ENCODE assay signal across 8 mouse cellular contexts in the genomic region with DNA sequence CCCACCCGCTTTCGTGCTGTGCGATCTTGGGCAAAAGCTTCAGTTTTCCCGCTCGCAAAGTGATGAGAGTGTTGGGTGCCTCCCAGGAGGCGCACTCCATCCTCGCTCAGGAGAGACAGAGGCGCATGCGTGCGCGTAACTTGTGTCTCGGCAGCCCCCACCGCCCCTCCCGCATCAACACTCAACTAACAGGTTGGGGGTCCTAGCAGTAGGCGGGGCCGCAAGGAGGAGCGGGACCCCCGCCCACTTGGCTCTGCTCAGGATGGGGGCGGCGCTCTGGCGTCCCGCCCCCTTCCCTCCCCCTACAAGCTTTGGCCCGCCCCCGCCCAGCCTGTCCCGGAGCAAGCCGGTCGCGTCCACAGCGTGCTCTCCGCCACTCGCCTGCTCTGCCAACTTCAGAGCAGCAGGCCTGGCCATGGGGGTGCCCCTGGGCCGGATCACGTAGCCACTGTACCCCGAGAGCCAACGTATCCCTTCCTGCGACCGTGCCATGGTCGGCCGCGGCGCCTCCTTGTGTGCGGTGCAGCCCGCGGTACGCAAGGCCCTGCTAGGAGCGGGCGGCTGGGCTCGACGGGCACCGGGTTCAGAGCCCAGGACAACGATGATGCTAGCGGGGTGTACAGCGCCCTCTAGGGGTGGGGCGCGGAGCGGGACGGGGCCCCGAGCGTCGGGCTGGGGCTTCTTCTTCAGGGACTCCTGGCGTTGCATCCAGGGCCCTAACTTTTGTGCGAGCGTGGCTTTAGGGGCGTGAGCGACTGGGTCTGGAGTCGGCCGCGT. TPM values are rescaled to one million over a fixed set of nuclear protein-coding genes. Genes with fewer than 3 reads are reported as not detected.
DNase-seq lines count a peak whose midpoint lies in the region; ATAC-seq lines count a peak whose summit lies in the region.

A gene (plus strand): TSS at position 334 of the 777 bp plus-strand sequence.

- peak within 1 kb of the TSS; percentile 76 for H3K9ac ChIP-seq in forebrain, embryonic 14.5 days (ENCODE audit: low read length)

- H3K36me3 ChIP-seq in forebrain, embryonic 14.5 days (ENCODE audit: control insufficient read depth, insufficient read depth, low read length): peaks cover 6% of the 10 kb centered on the region; the same call in 1 of the 2 replicates
- no peaks in the 10 kb centered on the region for H3K36me3 ChIP-seq in splenic B cell, adult 2 months (ENCODE audit: control insufficient read depth, insufficient read depth, low read length, poor library complexity, severe bottlenecking)

- peak within 1 kb of the TSS; percentile 57 for H3K4me3 ChIP-seq in forebrain, embryonic 14.5 days (ENCODE audit: low read depth, low read length)

- no peaks in the 10 kb centered on the region for H3K9me3 ChIP-seq in forebrain, embryonic 14.5 days (replicated peaks; ENCODE audit: control insufficient read depth, low read length)

- intact Hi-C loops in heart, postnatal 25 days (cut with DNase I): loop anchor here (1.0 to 5.0 kb wide), 6 partner anchors 23 to 397 kb away; no protein-coding TSS in a partner anchor

- H3K27me3 ChIP-seq in forebrain, embryonic 14.5 days (replicated peaks; ENCODE audit: control insufficient read depth, insufficient read depth, low read length): 0 out of 2 replicates have a peak, but pooled peaks cover 16% of the 10 kb centered on the region
- H3K27me3 ChIP-seq in splenic B cell, adult 2 months (ENCODE audit: control insufficient read depth, insufficient read depth, low read length, poor library complexity, severe bottlenecking): 0 out of 2 replicates have a peak, but pooled peaks cover 2% of the 10 kb centered on the region

- peak; percentile 11 for DNase-seq in cerebellum, adult 11-12 months
- no peak for DNase-seq in cerebellum, adult 9-10 months
- DNase-seq in adrenal gland, postnatal 4 days (ENCODE audit: low spot score in 2 of 2): peak in 1 of 2 experiments; percentile 43
- DNase-seq in forebrain, embryonic 14.5 days (ENCODE audit: low spot score): peak; percentile 96
- peak; percentile 55 for DNase-seq in heart, postnatal 25 days (ENCODE audit: low spot score)
- DNase-seq in left cerebral cortex, adult 18-20 months (ENCODE audit: low spot score in 2 of 2): peak; percentile 19 to 24
- DNase-seq in lung, postnatal 36 days: peak; percentile 63
- peak; percentile 61 for DNase-seq in splenic B cell, adult 2 months (ENCODE audit: low read depth, low spot score)

- under 1% methylated on average over 65 of the region's 68 CpGs for WGBS in forebrain, embryonic 14.5 days

- peak within 1 kb of the TSS; percentile 84 for H3K27ac ChIP-seq in forebrain, embryonic 14.5 days (ENCODE audit: low read depth, low read length)

- peaks cover 46% of the 10 kb centered on the region for H3K4me1 ChIP-seq in forebrain, embryonic 14.5 days (ENCODE audit: control insufficient read depth, insufficient read depth, low read length)

- peak; percentile 74 for ATAC-seq in forebrain, embryonic 14.5 days

- H3K4me2 ChIP-seq in forebrain, embryonic 14.5 days (ENCODE audit: low read length): peak within 1 kb of the TSS; percentile 93

RNA-seq across cellular contexts. Expression of the gene that starts here (rescaled TPM):
- total RNA-seq in adrenal gland, postnatal 4 days (2021): 10 to 100 TPM; 38.1 to 39.2 TPM
- polyA plus RNA-seq in forebrain, embryonic 14.5 days (2014; fragmentation: Nextera tagmentation; extraction: Ambion mirVana): 11.5 and 12.3 TPM in 2 replicates
- total RNA-seq in heart, postnatal 25 days (2021): 10 to 100 TPM; 14.3 to 16.6 TPM
- total RNA-seq in left cerebral cortex, adult 18-20 months (2021): 1 to 10 TPM; 4.2 to 4.5 TPM
